Mouse (Mus musculus) intestine, embryonic 15.5 days (tissue): Measurements from ENCODE around the gene Tex21. TPM values are rescaled to one million over a fixed set of nuclear protein-coding genes. Genes with fewer than 3 reads are reported as not detected.
A peak's percentile ranks its signal among the peaks of the same experiment; 100 is the strongest.
"Not testable (repeated sequence)": the region's sequence is repeated elsewhere in the genome, so short reads cannot be mapped to it uniquely, and the experiment has no call there.

Source experiments
- ATAC-seq: fragments of 200-750 bp; cut with Nextera tagmentation; 2 replicates; pipeline ENCODE4 v1.8.0; 2017; ENCODE audit warnings: moderate TSS enrichment, moderate library complexity
- H3K27ac ChIP-seq: fragments of 300-500 bp; sonication (generic); 2 replicates; pipeline ENCODE4 v1.5.1; 2015; ENCODE audit warnings: mild to moderate bottlenecking, inconsistent platforms
- H3K27me3 ChIP-seq: fragments of 300-500 bp; sonication (generic); replicated peaks from 2 replicates; pipeline ENCODE4 v1.6.1; 2015; ENCODE audit warnings: inconsistent platforms
- H3K36me3 ChIP-seq: fragments of 300-500 bp; sonication (generic); 2 replicates; pipeline ENCODE4 v1.6.1; 2015; ENCODE audit warnings: inconsistent platforms
- H3K4me1 ChIP-seq: fragments of 300-500 bp; sonication (generic); replicated peaks from 2 replicates; pipeline ENCODE4 v1.6.1; 2015; ENCODE audit warnings: inconsistent platforms
- H3K4me2 ChIP-seq: fragments of 300-500 bp; sonication (generic); replicated peaks from 2 replicates; pipeline ENCODE4 v1.6.1; 2015; ENCODE audit warnings: mild to moderate bottlenecking, inconsistent platforms
- H3K4me3 ChIP-seq: fragments of 300-500 bp; sonication (generic); replicated peaks from 2 replicates; pipeline ENCODE4 v1.5.1; 2015; ENCODE audit warnings: inconsistent platforms
- H3K9ac ChIP-seq: fragments of 300-500 bp; sonication (generic); 2 replicates; pipeline ENCODE4 v1.6.1; 2015; ENCODE audit warnings: inconsistent platforms
- H3K9me3 ChIP-seq: fragments of 300-500 bp; sonication (generic); 2 replicates; pipeline ENCODE4 v1.6.1; 2016; ENCODE audit warnings: inconsistent platforms
- WGBS: fragments of 180-500 bp; shearing (Covaris S2); methylation state at CpG from one replicate; pipeline ENCODE4 v1.1.7; 2015; 5-methylcytosine and 5-hydroxymethylcytosine counted together
- polyA plus RNA-seq: library from polyadenylated mRNA; unstranded; fragments of >200 nt; fragmentation: Nextera tagmentation; extraction: Ambion mirVana; gene quantifications from 2 replicates; pipeline ENCODE4 v1.2.1, GENCODE M21; 2015

The Tex21 gene
- polyA plus RNA-seq, 1 experiment from 2014 or later: not detected

GRCm38 (mm10) chr12:76186473-76186872, 60.1 kb downstream of the Tex21 start:
- ATAC-seq: no peak

GRCm38 (mm10) chr12:76185167-76185816, 61.3 kb downstream of the Tex21 start:
- H3K9ac ChIP-seq: no peak overlapping the region
- H3K4me2 ChIP-seq: no peak overlapping the region
- no peaks in the 10 kb centered on the region for H3K36me3 ChIP-seq
- H3K27me3 ChIP-seq: no peaks in the 10 kb centered on the region
- no peaks in the 10 kb centered on the region for H3K9me3 ChIP-seq
- 64% methylated on average over 10 of the region's 10 CpGs for WGBS
- no peak overlapping the region for H3K4me3 ChIP-seq
- ATAC-seq: no peak
- H3K4me1 ChIP-seq: no peaks in the 10 kb centered on the region
- H3K27ac ChIP-seq: no peak overlapping the region

More at GRCm38 (mm10) chr12:76186473-76186872, 60.1 kb downstream of the Tex21 start:
- H3K9ac ChIP-seq: no peak overlapping the region
- no peaks in the 10 kb centered on the region for H3K9me3 ChIP-seq
- 83% methylated on average over 1 of the region's 1 CpGs for WGBS
- H3K4me2 ChIP-seq: no peak overlapping the region
- no peak overlapping the region for H3K4me3 ChIP-seq
- H3K4me1 ChIP-seq: no peaks in the 10 kb centered on the region
- H3K36me3 ChIP-seq: no peaks in the 10 kb centered on the region
- no peaks in the 10 kb centered on the region for H3K27me3 ChIP-seq
- H3K27ac ChIP-seq: no peak overlapping the region

- Histone ChIP-seq H3K9me3 (no peaks in the 10 kb centered on the region), H3K9ac (no peak overlapping the region), H3K27ac (no peak overlapping the region), H3K36me3 (no peaks in the 10 kb centered on the region), H3K4me3 (no peak overlapping the region), H3K4me2 (no peak overlapping the region), H3K4me1 (no peaks in the 10 kb centered on the region), H3K27me3 (no peaks in the 10 kb centered on the region)
- no peak for ATAC-seq
- 55% methylated on average over 6 of the region's 6 CpGs for WGBS
Measured at GRCm38 (mm10) chr12:76184271-76184670, 62.3 kb downstream of the Tex21 start.

- H3K9ac ChIP-seq: no peak overlapping the region
Measured at GRCm38 (mm10) chr12:76182831-76183230, 63.7 kb downstream of the Tex21 start.

GRCm38 (mm10) chr12:76181471-76181870, 65.1 kb downstream of the Tex21 start:
- H3K27me3 ChIP-seq: peaks cover 3% of the 10 kb centered on the region; the same call in 1 of the 2 replicates
- no peak overlapping the region for H3K4me2 ChIP-seq
- 74% methylated on average over 8 of the region's 8 CpGs for WGBS
- no peaks in the 10 kb centered on the region for H3K9me3 ChIP-seq
- no peak overlapping the region for H3K27ac ChIP-seq
- no peak overlapping the region for H3K9ac ChIP-seq
- H3K36me3 ChIP-seq: no peaks in the 10 kb centered on the region
- H3K4me1 ChIP-seq: peaks cover 8% of the 10 kb centered on the region
- no peak overlapping the region for H3K4me3 ChIP-seq
- no peak for ATAC-seq

More at GRCm38 (mm10) chr12:76182831-76183230, 63.7 kb downstream of the Tex21 start:
- H3K9me3 ChIP-seq: no peaks in the 10 kb centered on the region
- H3K4me3 ChIP-seq: no peak overlapping the region
- no peak overlapping the region for H3K4me2 ChIP-seq
- WGBS: 92% methylated on average over 6 of the region's 6 CpGs
- no peaks in the 10 kb centered on the region for H3K36me3 ChIP-seq
- no peaks in the 10 kb centered on the region for H3K4me1 ChIP-seq
- no peaks in the 10 kb centered on the region for H3K27me3 ChIP-seq
- no peak overlapping the region for H3K27ac ChIP-seq
- no peak for ATAC-seq

GRCm38 (mm10) chr12:76180442-76180841, 66.1 kb downstream of the Tex21 start:
- no peak overlapping the region for H3K4me3 ChIP-seq
- H3K27ac ChIP-seq: no peak overlapping the region
- ATAC-seq: peak; percentile 76
- H3K27me3 ChIP-seq: peaks cover 3% of the 10 kb centered on the region; the same call in 1 of the 2 replicates
- 54% methylated on average over 6 of the region's 6 CpGs for WGBS
- H3K4me2 ChIP-seq: no peak overlapping the region
- H3K36me3 ChIP-seq: no peaks in the 10 kb centered on the region
- H3K9ac ChIP-seq: no peak overlapping the region
- H3K4me1 ChIP-seq: peaks cover 8% of the 10 kb centered on the region
- H3K9me3 ChIP-seq: no peaks in the 10 kb centered on the region

GRCm38 (mm10) chr12:76179527-76179926, 67.0 kb downstream of the Tex21 start:
- H3K27ac ChIP-seq: no peak overlapping the region
- no peak overlapping the region for H3K4me2 ChIP-seq
- H3K9ac ChIP-seq: no peak overlapping the region
- no peaks in the 10 kb centered on the region for H3K36me3 ChIP-seq
- WGBS: 43% methylated on average over 4 of the region's 4 CpGs
- no peaks in the 10 kb centered on the region for H3K9me3 ChIP-seq
- peaks cover 8% of the 10 kb centered on the region for H3K4me1 ChIP-seq
- peaks cover 3% of the 10 kb centered on the region; the same call in 1 of the 2 replicates for H3K27me3 ChIP-seq
- no peak overlapping the region for H3K4me3 ChIP-seq
- ATAC-seq: peak; percentile 61

GRCm38 (mm10) chr12:76179051-76179450, 67.5 kb downstream of the Tex21 start:
- Histone ChIP-seq H3K36me3 (no peaks in the 10 kb centered on the region), H3K4me1 (peaks cover 8% of the 10 kb centered on the region), H3K4me3 (no peak overlapping the region), H3K9me3 (no peaks in the 10 kb centered on the region), H3K27me3 (peaks cover 3% of the 10 kb centered on the region; the same call in 1 of the 2 replicates), H3K9ac (no peak overlapping the region), H3K27ac (no peak overlapping the region), H3K4me2 (no peak overlapping the region)
- WGBS: 61% methylated on average over 5 of the region's 5 CpGs
- ATAC-seq: no peak

GRCm38 (mm10) chr12:76177864-76178518, 68.6 kb downstream of the Tex21 start:
- H3K4me3 ChIP-seq: peak overlapping the region; percentile 37; the same call in 1 of the 2 replicates
- 33% methylated on average over 16 of the region's 16 CpGs for WGBS

GRCm38 (mm10) chr12:76177000-76177863, 69.3 kb downstream of the Tex21 start, which contains the start of gene Esr2:
Esr2 (minus strand) TSS chr12:76177259.
- H3K9ac ChIP-seq: peak within 1 kb of the TSS; percentile 39
- 1% methylated on average over 39 of the region's 39 CpGs for WGBS
- no peak within 1 kb of the TSS for H3K27ac ChIP-seq
- H3K4me3 ChIP-seq: peak within 1 kb of the TSS; percentile 37
- peak; percentile 60 for ATAC-seq
- peak within 1 kb of the TSS; percentile 90 for H3K4me2 ChIP-seq
- no peaks in the 10 kb centered on the region for H3K9me3 ChIP-seq
- H3K4me1 ChIP-seq: peaks cover 8% of the 10 kb centered on the region
- H3K27me3 ChIP-seq: peaks cover 3% of the 10 kb centered on the region; the same call in 1 of the 2 replicates
- H3K36me3 ChIP-seq: no peaks in the 10 kb centered on the region

More at GRCm38 (mm10) chr12:76177864-76178518, 68.6 kb downstream of the Tex21 start:
- Histone ChIP-seq H3K4me2 (peak overlapping the region; percentile 90), H3K4me1 (peaks cover 8% of the 10 kb centered on the region), H3K27ac (no peak overlapping the region), H3K27me3 (peaks cover 3% of the 10 kb centered on the region; the same call in 1 of the 2 replicates), H3K9ac (no peak overlapping the region), H3K9me3 (no peaks in the 10 kb centered on the region), H3K36me3 (no peaks in the 10 kb centered on the region)
- ATAC-seq: peak; percentile 79

GRCm38 (mm10) chr12:76165641-76166040, 80.9 kb downstream of the Tex21 start:
- Histone ChIP-seq H3K4me3 (no peak overlapping the region), H3K27me3 (0 out of 2 replicates have a peak, but pooled peaks cover 2% of the 10 kb centered on the region), H3K4me1 (no peaks in the 10 kb centered on the region), H3K27ac (no peak overlapping the region), H3K4me2 (no peak overlapping the region), H3K9ac (no peak overlapping the region), H3K36me3 (no peaks in the 10 kb centered on the region), H3K9me3 (no peaks in the 10 kb centered on the region)
- 58% methylated on average over 5 of the region's 5 CpGs for WGBS
- no peak for ATAC-seq

GRCm38 (mm10) chr12:76152389-76152788, 94.2 kb downstream of the Tex21 start:
- WGBS: 11% methylated on average over 30 of the region's 30 CpGs

More at GRCm38 (mm10) chr12:76152389-76152788, 94.2 kb downstream of the Tex21 start:
- H3K9ac ChIP-seq, H3K27me3 ChIP-seq, ATAC-seq, H3K9me3 ChIP-seq, H3K36me3 ChIP-seq, H3K27ac ChIP-seq, H3K4me1 ChIP-seq: not testable (repeated sequence)
- Histone ChIP-seq H3K4me2 (peak overlapping the region; percentile 63), H3K4me3 (peak overlapping the region; percentile 27)
